Mouse (Mus musculus) hindbrain, embryonic 11.5 days (tissue): Measurements from ENCODE around the gene Sgo2a. TPM values are rescaled to one million over a fixed set of nuclear protein-coding genes. Genes with fewer than 3 reads are reported as not detected.
"Not testable (repeated sequence)": the region's sequence is repeated elsewhere in the genome, so short reads cannot be mapped to it uniquely, and the experiment has no call there.

Experiments
- ATAC-seq: fragments of 200-750 bp; cut with Nextera tagmentation; 2 replicates; pipeline ENCODE4 v1.8.0; 2017; ENCODE audit warnings: mild to moderate bottlenecking, moderate TSS enrichment, moderate library complexity; ENCODE audit not compliant: low FRiP score
- DNase-seq: peaks from one replicate; pipeline ENCODE4 v3.0.0-alpha.2; 2015; ENCODE audit warnings: low spot score
- H3K27ac ChIP-seq: fragments of 300-500 bp; sonication (generic); 2 replicates; pipeline ENCODE4 v1.5.1; 2014; ENCODE audit warnings: mild to moderate bottlenecking, low read depth, low read length
- H3K27me3 ChIP-seq: fragments of 300-500 bp; sonication (generic); 2 replicates; pipeline ENCODE4 v1.6.1; 2014; ENCODE audit warnings: mild to moderate bottlenecking, low read length, moderate library complexity, mixed read lengths; ENCODE audit not compliant: control insufficient read depth, insufficient read depth
- H3K36me3 ChIP-seq: fragments of 300-500 bp; sonication (generic); 2 replicates; pipeline ENCODE4 v1.6.1; 2014; ENCODE audit warnings: mild to moderate bottlenecking, low read length, moderate library complexity, mixed read lengths; ENCODE audit not compliant: control insufficient read depth, insufficient read depth
- H3K4me1 ChIP-seq: fragments of 300-500 bp; sonication (generic); replicated peaks from 2 replicates; pipeline ENCODE4 v1.6.1; 2014; ENCODE audit warnings: low read length, mixed read lengths; ENCODE audit not compliant: control insufficient read depth, insufficient read depth
- H3K4me2 ChIP-seq: fragments of 300-500 bp; sonication (generic); replicated peaks from 2 replicates; pipeline ENCODE4 v1.6.1; 2014; ENCODE audit warnings: mild to moderate bottlenecking, low read depth, low read length
- H3K4me3 ChIP-seq: fragments of 300-500 bp; sonication (generic); 2 replicates; pipeline ENCODE4 v1.5.1; 2014; ENCODE audit warnings: low read depth, low read length
- H3K9ac ChIP-seq: fragments of 300-500 bp; sonication (generic); 2 replicates; pipeline ENCODE4 v1.6.1; 2014; ENCODE audit warnings: low read depth, low read length
- H3K9me3 ChIP-seq: fragments of 300-500 bp; sonication (generic); 2 replicates; pipeline ENCODE4 v1.6.1; 2016; ENCODE audit warnings: low read length; ENCODE audit not compliant: control insufficient read depth
- WGBS: fragments of 180-500 bp; shearing (Covaris S2); extraction: QIAGEN DNeasy Blood & Tissue Kit; methylation state at CpG from one replicate; pipeline ENCODE4 v1.1.7; 2014; 5-methylcytosine and 5-hydroxymethylcytosine counted together
- polyA plus RNA-seq: library from polyadenylated mRNA; unstranded; fragments of >200 nt; fragmentation: Nextera tagmentation; extraction: Ambion mirVana; gene quantifications from 2 replicates; pipeline ENCODE4 v1.2.1, GENCODE M21; 2014

The Sgo2a gene
- polyA plus RNA-seq, 1 experiment from 2014 or later, result 26.0 TPM

DNA sequence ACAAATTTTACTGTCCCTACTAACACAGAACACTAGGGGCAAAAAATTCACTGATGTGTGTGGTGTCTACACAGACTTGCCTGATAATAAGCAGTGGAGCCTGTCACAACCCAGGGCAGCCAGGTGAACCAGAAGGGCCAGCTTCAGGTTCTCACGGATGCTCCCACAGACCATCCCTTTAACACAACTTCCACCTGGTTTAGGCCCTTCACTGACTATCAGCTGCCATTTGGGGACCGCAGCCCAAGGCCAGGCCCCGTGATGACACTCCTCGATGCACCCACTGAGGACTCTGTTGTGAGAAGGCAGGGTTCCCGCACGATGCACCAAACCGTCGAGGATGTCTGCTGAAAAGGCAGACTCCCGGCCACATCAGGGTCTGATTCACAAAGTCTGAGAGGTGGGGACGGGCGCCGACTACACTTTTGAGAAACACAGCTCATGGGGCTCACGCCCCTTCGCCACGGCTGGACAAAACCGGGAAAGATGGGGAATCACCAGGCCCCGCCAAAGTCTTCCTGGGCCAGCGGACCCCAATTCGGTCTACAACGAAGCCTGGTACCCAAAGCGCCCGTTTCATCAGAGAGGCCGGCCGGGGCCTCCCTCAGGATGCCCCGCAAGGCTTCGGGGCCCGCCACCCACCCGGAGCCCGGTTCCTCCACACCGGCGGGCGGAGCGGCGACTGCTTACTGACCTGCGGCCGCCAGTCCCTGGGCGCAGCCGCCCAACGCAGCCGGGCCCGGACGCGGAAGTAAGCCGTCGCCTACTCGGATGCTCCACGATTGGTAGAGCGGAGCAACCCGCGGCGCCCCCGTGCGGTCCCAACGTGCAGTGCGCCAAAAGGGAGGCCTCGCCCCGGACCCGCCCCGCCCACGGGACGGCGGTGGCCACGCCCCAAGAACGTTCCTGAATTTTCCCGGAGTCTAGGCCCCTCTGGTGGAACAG lies 26.2 kb upstream of the Sgo2a start:
- Histone ChIP-seq H3K9ac (peak overlapping the region; percentile 79), H3K4me1 (no peaks in the 10 kb centered on the region), H3K4me3 (peak overlapping the region; percentile 66), H3K4me2 (peak overlapping the region; percentile 60), H3K27me3 (no peaks in the 10 kb centered on the region), H3K36me3 (no peaks in the 10 kb centered on the region), H3K27ac (peak overlapping the region; percentile 60), H3K9me3 (no peaks in the 10 kb centered on the region)
- ATAC-seq (peak; percentile 97), DNase-seq (peak; percentile 98)
- under 1% methylated on average over 65 of the region's 65 CpGs for WGBS

- Histone ChIP-seq H3K27me3 (no peaks in the 10 kb centered on the region), H3K36me3 (no peaks in the 10 kb centered on the region), H3K4me2 (no peak overlapping the region), H3K27ac (no peak overlapping the region), H3K9ac (no peak overlapping the region), H3K4me1 (no peaks in the 10 kb centered on the region), H3K4me3 (no peak overlapping the region), H3K9me3 (no peaks in the 10 kb centered on the region)
- ATAC-seq, result no peak
- WGBS, result 90% methylated on average over 2 of the region's 2 CpGs
- DNase-seq, result no peak
These were observed 24.2 kb upstream of the Sgo2a start for GRCm38 (mm10) chr1:57971588-57971987.

- Histone ChIP-seq H3K9me3 (no peaks in the 10 kb centered on the region), H3K36me3 (no peaks in the 10 kb centered on the region), H3K4me1 (no peaks in the 10 kb centered on the region), H3K27ac (no peak overlapping the region), H3K9ac (no peak overlapping the region), H3K27me3 (no peaks in the 10 kb centered on the region), H3K4me3 (no peak overlapping the region), H3K4me2 (no peak overlapping the region)
- 91% methylated on average over 3 of the region's 3 CpGs for WGBS
- ATAC-seq (no peak), DNase-seq (no peak)
These were observed 18.9 kb upstream of the Sgo2a start for GRCm38 (mm10) chr1:57976860-57977259.

GRCm38 (mm10) chr1:57989052-57989600 lies 6.6 kb upstream of the Sgo2a start:
- ATAC-seq (no peak), DNase-seq (no peak)
- no peak overlapping the region for H3K4me2 ChIP-seq
- WGBS, result 76% methylated on average over 6 of the region's 6 CpGs
- no peaks in the 10 kb centered on the region for H3K27me3 ChIP-seq
- H3K4me1 ChIP-seq, result no peaks in the 10 kb centered on the region
- no peaks in the 10 kb centered on the region for H3K9me3 ChIP-seq
- no peaks in the 10 kb centered on the region for H3K36me3 ChIP-seq
- no peak overlapping the region for H3K27ac ChIP-seq
- no peak overlapping the region for H3K4me3 ChIP-seq
- H3K9ac ChIP-seq, result 0 out of 2 replicates have a peak overlapping the region, but pooled peaks have one; percentile 4

GRCm38 (mm10) chr1:57991277-57991676 lies 4.5 kb upstream of the Sgo2a start:
- Histone ChIP-seq H3K27ac (no peak overlapping the region), H3K4me2 (no peak overlapping the region), H3K4me1 (no peaks in the 10 kb centered on the region), H3K36me3 (no peaks in the 10 kb centered on the region), H3K9me3 (no peaks in the 10 kb centered on the region), H3K9ac (no peak overlapping the region), H3K4me3 (no peak overlapping the region), H3K27me3 (no peaks in the 10 kb centered on the region)
- ATAC-seq (no peak), DNase-seq (no peak)
- WGBS, result 85% methylated on average over 2 of the region's 2 CpGs

DNA sequence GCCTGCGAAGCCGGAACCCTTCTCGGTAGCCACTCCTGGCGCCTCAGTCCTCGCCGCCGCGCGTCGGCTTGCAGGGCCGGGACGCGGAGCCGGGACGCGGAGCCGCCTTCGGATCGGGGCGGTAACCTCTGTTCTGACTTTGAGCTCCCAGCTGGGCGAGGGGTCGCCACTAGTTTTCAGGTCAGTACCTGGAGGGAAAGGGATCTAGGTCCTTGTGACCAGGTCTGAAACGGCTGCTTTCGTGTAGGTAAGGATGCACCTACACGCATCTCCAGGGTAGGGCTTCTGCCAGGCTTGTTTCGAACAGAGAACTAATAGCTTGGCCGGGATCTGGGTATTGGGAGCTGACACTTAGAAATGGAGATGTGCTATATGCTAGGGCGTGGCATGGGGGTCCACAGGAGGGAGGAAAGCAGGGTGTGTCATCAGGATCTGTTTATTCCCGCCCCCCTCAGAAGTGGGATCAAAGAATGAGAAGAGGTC lies 403 bp downstream of the Sgo2a start:
- ATAC-seq, result peak; percentile 72
- DNase-seq, result no peak
- H3K9me3 ChIP-seq, result no peaks in the 10 kb centered on the region
- peak overlapping the region; percentile 89 for H3K4me3 ChIP-seq
- peak overlapping the region; percentile 71 for H3K27ac ChIP-seq
- H3K27me3 ChIP-seq, result no peaks in the 10 kb centered on the region
- H3K36me3 ChIP-seq, result no peaks in the 10 kb centered on the region
- H3K4me2 ChIP-seq, result peak overlapping the region; percentile 51
- H3K9ac ChIP-seq, result peak overlapping the region; percentile 83
- WGBS, result 0% methylated on average over 29 of the region's 29 CpGs
- no peaks in the 10 kb centered on the region for H3K4me1 ChIP-seq

DNA sequence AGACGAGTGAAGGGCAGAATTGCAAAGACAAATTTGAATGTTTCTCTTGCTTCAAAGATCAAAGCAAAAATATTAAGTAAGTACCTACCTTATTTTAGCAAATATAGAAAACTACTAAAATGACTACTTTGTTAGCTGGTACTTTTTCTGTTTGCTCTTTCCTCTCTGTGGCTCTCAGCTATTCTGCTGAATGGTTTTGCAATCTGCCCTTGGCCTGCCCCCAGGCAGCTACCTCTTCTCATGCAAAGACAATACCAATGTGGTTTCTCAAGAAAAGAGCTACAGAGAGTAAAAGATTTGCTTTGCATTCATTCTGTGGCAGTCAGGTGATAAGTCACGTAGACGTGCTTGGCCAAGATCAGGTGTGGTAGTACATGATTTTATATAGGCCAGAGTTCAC lies 2.4 kb downstream of the Sgo2a start:
- no peak overlapping the region for H3K27ac ChIP-seq
- no peaks in the 10 kb centered on the region for H3K9me3 ChIP-seq
- no peaks in the 10 kb centered on the region for H3K4me1 ChIP-seq
- H3K4me2 ChIP-seq, result no peak overlapping the region
- ATAC-seq (no peak), DNase-seq (no peak)
- no peaks in the 10 kb centered on the region for H3K36me3 ChIP-seq
- H3K4me3 ChIP-seq, result no peak overlapping the region
- 90% methylated on average over 3 of the region's 3 CpGs for WGBS
- no peak overlapping the region for H3K9ac ChIP-seq
- H3K27me3 ChIP-seq, result no peaks in the 10 kb centered on the region

DNA sequence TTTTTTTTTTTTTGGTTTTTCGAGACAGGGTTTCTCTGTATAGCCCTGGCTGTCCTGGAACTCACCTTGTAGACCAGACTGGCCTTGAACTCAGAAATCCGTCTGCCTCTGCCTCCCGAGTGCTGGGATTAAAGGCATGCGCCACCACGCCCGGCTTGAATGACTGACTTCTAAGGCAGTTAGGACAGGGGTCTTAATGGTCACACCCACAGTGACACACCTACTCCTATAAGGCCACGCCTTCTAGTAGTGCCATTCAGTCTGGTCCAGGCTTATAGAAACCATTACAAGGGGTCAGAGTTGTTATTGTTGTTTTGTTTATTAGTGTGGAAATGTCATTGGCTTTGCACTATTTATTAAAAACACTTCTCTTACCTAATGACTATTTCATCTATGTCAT lies 10.6 kb downstream of the Sgo2a start:
- not testable (repeated sequence) for ATAC-seq, H3K4me2 ChIP-seq, H3K36me3 ChIP-seq, H3K4me1 ChIP-seq, H3K27me3 ChIP-seq, H3K27ac ChIP-seq, DNase-seq, H3K9ac ChIP-seq, H3K9me3 ChIP-seq, H3K4me3 ChIP-seq
- 94% methylated on average over 7 of the region's 7 CpGs for WGBS
